Mouse (Mus musculus) T-helper 1 cell (primary cell): Measurements from ENCODE around the gene Limch1.

Experiments
- in situ Hi-C: fragments of 300-600 bp; cut with MboI, MseI; formaldehyde crosslinking; loops from one replicate; pipeline ENCODE4 v1.15.1; 2025; ENCODE audit warnings: high pct_unique_total_duplicates

Limch1 gene

GRCm38 (mm10) chr5:66918316-66919305, 173.0 kb downstream of the Limch1 start:
- in situ Hi-C loops, result no loop called here

GRCm38 (mm10) chr5:66922582-66922981, 177.0 kb downstream of the Limch1 start:
- in situ Hi-C loops, result no loop called here

- in situ Hi-C loops, result no loop called here
These were observed 183.7 kb downstream of the Limch1 start for GRCm38 (mm10) chr5:66929291-66929690.

GRCm38 (mm10) chr5:66933134-66933804, 187.6 kb downstream of the Limch1 start:
- in situ Hi-C loops, result no loop called here

GRCm38 (mm10) chr5:66934585-66934984, 189.0 kb downstream of the Limch1 start:
- in situ Hi-C loops, result no loop called here

- in situ Hi-C loops, result no loop called here
These were observed 191.7 kb downstream of the Limch1 start for GRCm38 (mm10) chr5:66937376-66937775.

GRCm38 (mm10) chr5:66941710-66942450, 196.3 kb downstream of the Limch1 start:
- in situ Hi-C loops, result no loop called here

GRCm38 (mm10) chr5:66942922-66943321, 197.3 kb downstream of the Limch1 start:
- in situ Hi-C loops, result no loop called here

- in situ Hi-C loops, result no loop called here
These were observed 197.9 kb downstream of the Limch1 start for GRCm38 (mm10) chr5:66943521-66943920.

- in situ Hi-C loops, result no loop called here
These were observed 202.3 kb downstream of the Limch1 start for GRCm38 (mm10) chr5:66947958-66948357.

GRCm38 (mm10) chr5:66949098-66949692, 203.6 kb downstream of the Limch1 start:
- in situ Hi-C loops, result no loop called here

- in situ Hi-C loops, result no loop called here
These were observed 207.7 kb downstream of the Limch1 start for GRCm38 (mm10) chr5:66953375-66953774.

GRCm38 (mm10) chr5:66953971-66954644, 208.5 kb downstream of the Limch1 start:
- in situ Hi-C loops, result no loop called here

GRCm38 (mm10) chr5:66955245-66955644, 209.6 kb downstream of the Limch1 start:
- in situ Hi-C loops, result no loop called here

GRCm38 (mm10) chr5:66957656-66958055, 212.0 kb downstream of the Limch1 start:
- in situ Hi-C loops, result no loop called here

- in situ Hi-C loops, result no loop called here
These were observed 212.5 kb downstream of the Limch1 start for GRCm38 (mm10) chr5:66958118-66958517.

GRCm38 (mm10) chr5:66959968-66960367, 214.3 kb downstream of the Limch1 start:
- in situ Hi-C loops, result no loop called here

- in situ Hi-C loops, result no loop called here
These were observed 219.8 kb downstream of the Limch1 start for GRCm38 (mm10) chr5:66965442-66965841.

- in situ Hi-C loops, result no loop called here
These were observed 221.5 kb downstream of the Limch1 start for GRCm38 (mm10) chr5:66967147-66967546.

- in situ Hi-C loops, result no loop called here
These were observed 222.0 kb downstream of the Limch1 start for GRCm38 (mm10) chr5:66967646-66968045.
